Mouse (Mus musculus): ENCODE data around the gene Atf5.

The Atf5 gene

DNA sequence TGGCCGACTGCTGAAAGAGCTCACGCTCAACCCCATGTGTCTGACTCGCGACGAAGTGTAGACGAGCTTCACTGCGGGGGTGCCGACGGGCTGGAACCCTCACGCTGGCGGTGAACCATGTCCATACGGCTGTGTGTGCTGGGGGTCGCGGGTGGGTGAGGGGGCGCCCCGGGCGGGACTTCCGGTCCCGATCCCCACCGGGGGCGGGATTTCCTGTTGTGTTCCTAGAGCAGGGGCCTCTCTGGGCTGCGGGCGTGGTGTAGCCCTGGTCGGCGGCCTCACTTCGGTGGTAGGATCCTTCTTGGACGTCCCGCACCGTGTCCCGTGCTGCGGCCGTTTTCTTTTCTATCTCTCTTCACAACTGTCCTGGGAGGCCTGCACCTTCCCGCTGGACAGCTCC is 33.7 kb upstream of the Atf5 start:
- in situ Hi-C loops (cut with MboI, MseI), result no loop called here

DNA sequence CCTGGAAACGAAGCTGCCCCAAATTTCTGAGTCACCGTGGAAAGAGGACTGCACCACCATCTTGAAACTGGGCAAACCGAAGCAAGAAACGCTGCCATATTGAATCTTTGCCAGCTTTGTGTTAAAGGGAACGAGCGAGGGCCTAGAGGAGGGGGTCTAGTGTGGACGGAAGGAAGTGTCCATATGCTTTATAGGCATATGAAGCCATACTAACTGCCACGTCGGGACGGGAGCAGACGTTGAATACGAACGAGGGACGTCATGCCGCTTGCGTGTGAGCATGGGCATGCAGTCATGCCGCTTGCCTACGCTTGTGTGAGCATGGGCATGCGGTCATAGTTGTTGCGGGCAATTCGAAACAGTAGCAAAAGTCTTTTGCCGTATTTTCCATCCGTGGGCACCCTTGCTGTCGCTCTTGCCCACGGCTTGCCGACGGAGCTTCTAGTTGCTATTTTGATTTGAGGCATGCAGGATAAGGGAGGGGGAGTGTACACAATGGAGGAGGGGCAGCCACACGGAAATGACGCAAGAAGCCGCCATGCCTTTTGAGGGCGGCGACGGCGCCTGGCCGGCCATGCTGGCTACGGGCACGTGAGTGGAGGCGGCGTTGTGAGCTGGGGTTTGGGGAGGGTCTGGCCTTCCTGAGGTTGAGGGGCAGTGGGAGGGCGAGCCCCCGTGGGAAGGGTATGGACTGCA is 33.1 kb upstream of the Atf5 start:
- in situ Hi-C loops (cut with MboI, MseI), result no loop called here

DNA sequence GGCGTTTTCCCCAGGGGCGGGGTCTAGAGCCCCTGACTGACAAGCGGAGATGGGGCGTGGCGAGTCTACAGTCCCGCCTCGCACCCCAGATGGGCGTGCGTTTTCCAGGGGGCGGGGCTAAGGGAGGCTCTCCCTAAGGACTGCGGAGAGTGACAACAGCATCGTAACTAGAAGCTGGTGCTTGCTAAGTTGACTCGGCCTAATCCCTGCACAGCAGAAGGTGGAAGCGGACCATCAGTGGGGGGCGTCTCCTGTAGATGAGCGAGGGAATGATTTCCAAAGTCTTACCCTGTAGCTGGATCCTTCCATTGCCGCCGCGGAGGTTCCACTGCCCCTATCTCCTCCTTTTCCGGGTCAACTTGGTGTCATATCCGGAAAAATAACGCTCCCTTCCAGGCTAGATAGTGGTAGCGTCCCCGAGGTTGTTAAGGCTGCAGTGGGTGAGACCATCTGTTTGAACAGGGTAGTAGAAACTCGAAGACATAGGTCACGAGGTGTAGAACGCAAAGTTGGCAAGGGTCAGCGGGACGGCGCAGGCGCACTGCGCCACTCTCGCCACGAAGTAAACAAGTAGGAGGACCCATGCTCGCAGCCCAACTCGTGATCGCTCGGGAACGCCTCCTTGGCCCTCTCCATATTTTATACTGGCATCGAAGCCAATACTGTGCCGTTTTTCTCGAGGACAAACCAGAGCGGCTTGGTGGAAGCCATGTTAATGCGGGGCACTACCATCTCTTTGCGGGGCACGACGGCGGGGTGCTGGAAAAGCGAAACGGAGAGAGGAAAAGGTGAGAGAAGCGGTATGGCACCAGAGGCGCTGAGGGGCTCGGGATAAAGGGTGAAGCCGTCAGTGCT is 32.3 kb upstream of the Atf5 start, which contains the start of the genes Akt1s1 and Tbc1d17:
TSS of gene Akt1s1 (plus strand) at position 431 of the 855 bp plus-strand sequence.
TSS of gene Tbc1d17 (minus strand) at position 519 of the 855 bp plus-strand sequence.
- in situ Hi-C loops (cut with MboI, MseI), result no loop called here

DNA sequence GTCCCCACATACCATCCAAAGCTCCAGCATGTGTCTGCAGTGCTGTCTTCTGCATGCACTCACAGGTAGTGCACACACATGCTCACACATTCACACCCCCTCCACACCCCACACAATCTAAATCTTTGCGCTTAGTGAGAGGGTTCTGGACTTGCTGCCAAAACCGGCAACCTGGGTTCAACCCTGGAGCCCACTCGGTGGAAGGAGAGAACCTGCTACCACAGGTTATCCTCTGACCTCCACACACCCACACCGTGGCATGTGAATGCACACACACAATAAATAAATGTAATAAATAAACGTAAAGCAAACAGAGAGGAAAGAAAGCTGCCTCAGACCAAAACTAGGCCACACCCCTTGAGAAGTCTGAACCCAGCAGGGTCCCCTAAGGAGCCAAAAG is 31.3 kb upstream of the Atf5 start:
- in situ Hi-C loops (cut with MboI, MseI), result no loop called here

DNA sequence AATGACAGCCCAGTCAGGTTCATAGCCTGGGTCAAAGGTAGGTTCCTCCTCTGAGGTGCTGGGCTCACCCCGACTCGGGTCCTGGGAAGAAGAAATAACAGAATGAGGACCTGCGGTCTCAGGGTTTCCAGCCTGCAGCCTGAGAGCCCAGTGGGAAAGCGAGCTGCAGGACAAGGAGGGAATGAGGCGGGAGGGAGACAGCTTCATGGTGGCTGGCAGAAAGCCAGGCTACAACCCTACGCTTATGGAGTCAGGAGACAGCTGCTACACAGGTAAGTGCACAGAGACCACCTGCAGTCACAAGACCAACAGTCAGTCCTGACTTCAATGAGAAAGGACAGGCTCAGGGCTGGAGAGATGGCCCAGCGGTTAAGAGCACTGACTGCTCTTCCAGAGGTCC is 30.3 kb upstream of the Atf5 start:
- in situ Hi-C loops (cut with MboI, MseI), result no loop called here

DNA sequence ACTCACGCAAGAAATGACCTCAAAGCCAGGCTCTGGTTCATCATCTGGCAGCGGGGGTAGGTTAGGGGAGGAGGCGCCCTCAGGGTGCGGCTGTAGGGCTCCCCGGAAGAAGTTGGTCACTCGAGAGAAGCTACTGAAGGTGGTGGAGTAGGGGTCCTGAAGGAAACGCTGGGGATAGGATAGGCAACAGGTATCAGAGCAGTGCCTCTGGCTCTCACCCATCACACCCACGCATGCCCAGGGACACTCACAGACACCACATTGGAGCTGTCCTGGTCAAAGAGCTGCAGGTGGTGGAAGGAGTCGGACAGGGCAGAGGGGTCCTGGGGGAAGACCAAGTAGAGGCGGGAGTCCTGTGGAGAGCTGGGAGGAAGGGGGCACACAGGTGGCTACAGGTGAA is 28.5 kb upstream of the Atf5 start:
- in situ Hi-C loops (cut with MboI, MseI), result no loop called here

DNA sequence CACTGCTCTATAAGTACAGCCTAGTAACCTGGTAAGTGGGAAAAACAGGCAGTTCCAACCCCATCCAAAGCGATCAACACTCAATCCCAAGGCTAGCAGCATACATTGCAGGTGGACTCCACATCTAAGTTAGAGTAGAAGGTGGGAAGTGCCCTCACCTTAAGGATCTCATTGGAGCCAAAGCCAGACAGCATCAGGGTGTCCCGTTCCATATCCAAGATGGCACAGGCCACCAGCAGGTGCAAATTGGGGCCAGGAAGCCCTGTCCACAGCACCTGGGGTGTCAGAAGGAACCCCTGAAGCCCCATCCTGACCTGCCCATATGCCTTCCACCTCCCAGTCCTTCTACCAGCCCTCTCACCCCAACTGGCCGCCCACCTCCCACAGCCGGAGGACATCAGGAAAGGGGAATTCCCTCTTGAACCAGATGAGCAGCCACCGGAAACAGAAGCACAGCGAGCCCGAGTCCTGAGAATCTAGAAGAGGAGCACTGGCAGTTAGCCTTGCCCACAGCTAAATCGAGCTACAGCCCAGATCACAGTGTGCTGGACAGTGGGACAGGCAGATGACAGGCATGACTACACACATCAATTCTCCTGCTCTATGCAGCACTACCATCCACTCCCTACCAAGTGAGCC is 25.5 kb upstream of the Atf5 start:
- in situ Hi-C loops (cut with MboI, MseI), result no loop called here

DNA sequence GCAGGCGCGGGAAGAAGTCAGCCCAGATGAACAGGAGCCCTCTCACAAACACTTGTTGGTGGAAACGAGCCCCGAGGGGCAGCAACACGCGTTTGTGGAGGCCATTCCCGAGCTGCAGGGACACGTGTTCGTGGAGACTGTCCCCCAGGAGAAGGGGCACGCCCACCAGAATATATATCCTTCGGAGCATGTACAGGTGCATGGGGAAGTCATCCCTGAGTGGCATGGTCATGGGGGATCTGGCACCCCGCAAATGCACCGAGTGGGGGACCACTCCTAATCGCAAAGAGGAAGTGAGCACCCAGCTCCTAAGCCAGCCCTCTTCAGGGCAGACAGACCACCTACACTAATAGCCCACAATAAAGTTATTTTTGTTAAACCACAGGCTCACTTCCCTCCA is 24.0 kb upstream of the Atf5 start:
- in situ Hi-C loops (cut with MboI, MseI), result no loop called here

DNA sequence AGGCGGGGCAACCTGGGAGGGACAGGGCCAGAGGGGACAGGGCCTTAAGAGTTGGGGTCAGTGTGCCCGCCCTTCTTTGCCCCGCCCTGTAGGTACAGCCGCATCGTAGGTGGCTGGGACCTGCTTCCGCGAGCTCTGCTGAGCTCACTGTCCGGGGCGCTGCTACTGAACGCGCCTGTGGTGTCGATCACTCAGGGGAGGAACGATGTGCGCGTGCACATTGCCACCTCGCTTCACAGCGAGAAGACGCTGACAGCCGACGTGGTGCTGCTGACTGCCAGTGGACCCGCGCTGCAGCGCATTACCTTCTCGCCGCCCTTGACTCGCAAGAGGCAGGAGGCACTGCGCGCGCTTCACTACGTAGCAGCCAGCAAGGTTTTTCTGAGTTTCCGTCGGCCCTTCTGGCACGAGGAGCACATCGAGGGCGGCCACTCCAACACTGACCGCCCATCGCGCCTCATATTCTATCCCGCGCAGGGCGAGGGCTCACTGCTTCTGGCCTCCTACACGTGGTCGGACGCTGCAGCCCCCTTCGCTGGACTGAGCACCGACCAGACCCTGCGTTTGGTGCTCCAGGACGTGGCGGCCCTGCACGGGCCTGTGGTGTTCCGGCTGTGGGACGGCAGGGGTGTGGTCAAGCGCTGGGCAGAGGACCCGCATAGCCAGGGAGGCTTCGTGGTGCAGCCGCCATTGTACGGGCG is 23.2 kb upstream of the Atf5 start:
- in situ Hi-C loops (cut with MboI, MseI), result no loop called here

DNA sequence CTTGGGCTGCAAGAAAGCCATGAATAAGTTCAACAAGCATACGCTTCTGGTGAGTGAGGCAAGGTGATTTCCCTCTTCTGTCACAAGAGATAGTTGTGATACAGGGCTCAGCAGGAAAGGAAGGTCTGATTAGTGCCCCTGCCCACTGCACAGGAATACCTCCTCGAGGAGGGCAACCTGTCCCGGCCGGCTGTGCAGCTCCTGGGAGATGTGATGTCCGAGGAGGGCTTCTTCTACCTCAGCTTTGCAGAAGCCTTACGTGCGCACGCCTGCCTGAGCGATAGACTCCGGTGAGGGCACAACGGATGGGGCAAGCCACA is 22.7 kb upstream of the Atf5 start:
- in situ Hi-C loops (cut with MboI, MseI), result no loop called here

DNA sequence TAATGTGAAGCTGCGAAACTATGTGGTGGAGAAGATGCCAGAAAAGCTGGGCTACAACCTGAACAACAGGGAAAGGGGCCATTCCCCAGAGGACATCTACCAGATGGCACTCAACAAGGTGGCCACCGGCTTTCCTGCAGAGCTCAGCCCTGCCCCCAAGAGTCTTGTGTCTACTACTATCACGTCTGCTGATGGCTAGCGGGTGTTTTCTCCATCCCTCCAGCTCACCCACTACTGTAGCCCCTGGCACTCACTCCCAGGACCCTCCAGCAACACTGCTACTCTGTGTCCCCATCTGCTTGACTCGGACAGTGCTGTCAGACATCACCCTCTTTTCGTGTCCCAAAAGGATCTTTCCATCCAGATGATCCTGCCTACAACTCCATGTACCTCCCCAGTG is 21.6 kb upstream of the Atf5 start:
- in situ Hi-C loops (cut with MboI, MseI), result no loop called here

DNA sequence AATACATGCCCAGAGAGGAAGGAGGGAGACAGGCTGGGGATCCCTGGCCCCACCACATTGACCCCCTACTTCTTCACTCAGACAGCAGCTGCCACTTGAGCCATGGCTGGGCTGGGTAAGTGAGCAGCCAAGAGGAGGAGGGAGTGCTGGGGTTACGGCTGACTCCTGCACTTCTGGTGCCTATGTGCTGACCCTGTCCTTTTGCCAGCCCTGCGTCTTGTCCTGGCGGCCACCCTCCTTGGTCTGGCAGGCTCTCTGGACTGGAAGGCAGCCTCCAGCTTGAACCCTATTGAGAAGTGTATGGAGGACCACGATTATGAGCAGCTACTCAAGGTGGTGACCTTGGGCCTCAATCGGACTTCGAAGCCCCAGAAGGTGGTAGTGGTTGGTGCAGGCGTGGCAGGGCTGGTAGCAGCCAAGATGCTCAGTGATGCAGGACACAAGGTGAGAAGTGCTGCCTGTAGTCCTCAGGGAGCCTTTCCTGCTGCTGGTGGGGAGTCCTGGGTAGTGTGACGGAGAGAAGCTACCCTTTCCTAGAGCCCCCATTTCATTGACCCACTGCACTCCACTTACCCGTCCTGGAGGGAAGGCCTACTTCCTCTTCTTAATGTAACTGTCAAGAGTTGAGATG is 20.1 kb upstream of the Atf5 start:
- in situ Hi-C loops (cut with MboI, MseI), result no loop called here

DNA sequence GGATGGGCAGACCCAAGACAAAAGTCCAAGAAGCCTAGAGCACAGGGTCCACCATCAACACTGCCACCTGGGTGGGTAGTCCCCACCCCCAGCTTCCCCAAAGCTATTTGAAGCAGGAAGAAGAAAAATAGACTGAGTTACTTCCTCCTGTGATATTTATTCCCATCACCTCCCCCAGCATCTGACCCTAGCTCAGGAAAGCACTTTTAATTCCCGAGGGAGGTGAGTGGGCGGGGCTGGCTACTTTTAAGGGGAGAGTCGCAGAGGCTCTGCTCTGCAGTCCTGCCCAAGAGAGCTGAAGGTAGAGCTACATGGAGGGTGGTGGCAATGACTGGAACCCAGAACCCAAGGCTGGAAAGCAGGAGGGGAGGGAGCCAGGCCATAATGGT is 19.6 kb upstream of the Atf5 start:
- in situ Hi-C loops (cut with MboI, MseI), result no loop called here

DNA sequence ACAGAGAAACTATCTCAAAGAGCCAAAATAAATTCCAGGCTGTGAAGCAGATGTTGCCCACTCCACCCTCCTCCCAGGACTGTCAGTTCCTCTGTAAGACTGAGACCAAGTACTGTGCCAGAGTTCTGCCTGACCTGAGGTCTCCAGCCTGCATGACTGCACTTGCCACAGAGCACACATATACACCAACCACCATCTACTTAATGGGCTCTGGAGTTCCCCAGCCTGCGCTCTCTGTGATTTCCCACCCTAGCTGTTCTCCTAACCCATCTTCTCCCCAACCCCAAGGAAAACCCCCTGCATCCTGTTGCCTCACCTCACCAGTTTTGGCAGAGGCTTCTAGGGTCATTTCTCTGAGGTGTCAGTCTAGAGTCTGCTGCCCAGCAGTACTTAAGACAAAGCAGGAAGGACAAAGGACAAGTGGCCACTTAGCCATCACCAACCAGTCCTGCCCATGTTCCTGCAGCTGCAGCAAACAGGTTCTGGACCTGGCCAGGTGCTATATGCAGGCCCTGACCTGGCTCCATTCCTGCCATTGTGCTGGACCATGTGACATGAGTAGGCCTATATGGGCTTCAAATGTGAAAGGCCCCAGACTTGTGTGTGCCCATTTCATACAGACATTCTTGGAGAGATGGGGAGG is 19.0 kb upstream of the Atf5 start:
- in situ Hi-C loops (cut with MboI, MseI), result no loop called here

DNA sequence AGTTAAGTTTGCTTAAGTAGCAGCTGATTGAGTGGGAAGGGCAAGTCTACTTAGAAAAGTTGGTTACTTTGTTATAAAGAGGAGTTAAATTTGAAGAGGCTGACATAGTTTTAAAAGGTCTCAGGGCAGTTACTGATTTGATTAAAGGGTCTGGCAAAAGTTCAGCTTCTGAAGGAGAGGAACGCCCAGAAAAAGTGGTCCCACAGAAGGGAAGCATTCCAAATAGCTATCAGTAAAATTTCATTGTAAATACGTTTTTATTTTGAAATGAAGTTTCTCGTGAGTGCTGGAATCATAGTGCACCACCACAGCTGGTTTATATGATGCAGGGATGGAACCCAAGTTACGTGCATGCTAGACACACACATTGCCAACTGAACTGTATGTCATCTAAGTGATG is 16.3 kb upstream of the Atf5 start:
- in situ Hi-C loops (cut with MboI, MseI), result loop anchor here (5.0 kb wide), 1 partner anchor 110 kb away; no protein-coding TSS in a partner anchor

DNA sequence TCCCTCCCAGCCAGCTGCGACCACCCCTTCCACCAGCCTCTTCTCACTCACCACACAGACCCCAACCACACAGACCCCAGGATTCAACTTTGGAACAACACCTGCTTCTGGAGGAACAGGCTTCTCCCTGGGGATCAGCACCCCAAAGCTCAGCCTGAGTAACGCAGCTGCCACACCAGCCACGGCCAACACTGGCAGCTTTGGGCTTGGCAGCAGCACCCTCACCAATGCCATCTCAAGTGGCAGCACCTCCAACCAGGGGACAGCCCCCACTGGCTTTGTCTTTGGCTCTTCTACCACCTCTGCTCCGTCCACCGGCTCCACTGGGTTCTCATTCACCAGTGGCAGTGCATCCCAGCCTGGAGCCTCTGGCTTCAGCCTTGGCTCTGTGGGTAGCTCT is 12.2 kb upstream of the Atf5 start:
- in situ Hi-C loops (cut with MboI, MseI), result no loop called here

DNA sequence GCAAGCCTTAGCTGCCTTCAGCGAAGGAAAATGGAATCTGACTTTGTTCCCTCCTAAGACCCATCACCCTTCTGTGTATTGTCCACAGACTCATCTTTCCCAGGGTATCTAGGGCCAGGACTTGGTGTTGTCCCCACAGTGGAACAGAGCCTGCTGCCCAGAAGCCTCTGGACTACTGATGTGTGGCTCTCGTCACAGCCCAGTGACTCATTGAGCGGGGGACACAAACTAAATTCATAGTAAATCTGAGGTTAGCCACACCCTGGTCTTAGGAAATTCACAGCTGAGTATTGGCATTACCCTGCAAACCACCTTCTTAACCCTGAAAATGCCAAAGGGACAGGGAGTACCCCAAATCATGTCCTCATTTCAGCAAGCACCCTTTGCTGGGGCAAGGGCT is 10.3 kb upstream of the Atf5 start:
- in situ Hi-C loops (cut with MboI, MseI), result no loop called here

DNA sequence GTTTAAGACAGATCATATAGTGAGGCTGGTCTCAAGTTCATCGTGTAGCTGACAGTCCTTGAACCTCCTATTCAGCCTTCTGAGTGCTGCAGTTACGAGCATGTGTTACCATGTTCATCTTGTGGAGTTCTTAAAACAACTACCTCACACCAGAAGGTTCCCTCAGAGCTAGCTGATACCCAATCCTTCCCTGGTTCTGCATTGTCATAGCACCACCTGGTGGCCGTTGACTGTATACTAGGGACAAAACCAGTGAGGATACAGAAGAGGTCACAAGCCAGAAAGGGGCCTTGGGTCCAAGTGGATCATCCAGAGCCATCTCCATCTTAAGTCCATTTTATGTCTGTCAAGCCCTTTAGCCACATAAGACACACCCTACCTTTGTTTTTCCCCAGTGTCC is 8.4 kb upstream of the Atf5 start:
- in situ Hi-C loops (cut with MboI, MseI), result no loop called here

DNA sequence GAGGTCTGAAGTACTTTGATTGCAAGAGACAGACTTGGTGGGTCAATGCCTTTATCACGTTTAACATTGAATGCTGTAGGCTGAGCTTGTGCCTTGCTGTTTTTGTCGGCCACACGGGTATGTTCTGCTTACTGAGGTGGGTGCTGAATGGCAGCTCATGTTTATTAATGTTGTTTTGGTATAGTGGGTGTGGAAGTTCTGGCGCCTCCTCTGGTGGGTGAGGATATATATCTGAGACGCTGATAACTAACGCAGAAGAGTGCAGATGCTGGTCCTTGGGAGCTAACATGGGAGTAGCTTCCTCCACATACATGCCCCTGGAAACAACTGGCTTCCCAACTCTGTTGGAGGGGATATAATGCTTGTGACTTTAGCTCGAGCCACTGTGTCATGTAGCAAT is 7.0 kb upstream of the Atf5 start:
- in situ Hi-C loops (cut with MboI, MseI), result no loop called here

DNA sequence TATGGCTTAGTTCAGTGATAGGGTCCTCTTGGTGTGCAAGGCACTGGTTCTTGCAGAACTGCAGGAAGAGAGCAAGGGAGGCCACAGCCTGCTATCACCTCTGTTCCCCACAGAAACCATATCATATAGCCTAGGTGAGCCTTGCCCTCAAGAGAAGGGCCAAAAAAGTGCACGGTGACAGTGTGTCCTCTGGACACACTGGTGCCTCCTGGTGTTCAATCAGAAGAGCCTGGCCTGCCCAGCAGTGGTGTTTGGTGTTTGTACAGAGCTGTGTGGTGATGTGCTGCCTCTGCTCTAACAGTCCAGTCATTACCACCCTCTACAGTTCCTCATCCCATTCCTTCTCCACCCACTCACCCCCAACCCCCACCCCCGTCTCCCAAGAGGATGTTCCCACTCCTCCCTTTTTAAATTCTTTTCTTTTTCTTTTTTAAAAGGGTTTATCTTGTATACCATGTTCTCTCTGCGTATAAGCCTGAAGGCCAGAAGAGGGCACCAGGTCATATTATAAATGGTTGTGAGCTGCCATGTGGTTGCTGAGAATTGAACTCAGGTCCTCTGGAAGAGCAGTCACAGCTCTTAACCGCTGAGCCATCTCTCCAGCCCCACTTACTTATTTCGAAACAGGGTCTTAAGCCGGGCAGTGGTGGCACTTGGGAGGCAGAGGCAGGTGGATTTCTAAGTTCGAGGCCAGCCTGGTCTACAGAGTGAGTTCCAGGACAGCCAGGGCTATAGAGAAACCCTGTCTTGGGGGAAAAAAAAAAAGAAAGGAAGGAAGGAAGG is 5.4 kb upstream of the Atf5 start:
- in situ Hi-C loops (cut with MboI, MseI), result no loop called here

All from T-helper 1 cell (primary cell).